Comparison of ENCODE assay signal across 19 mouse cellular contexts in the genomic region with DNA sequence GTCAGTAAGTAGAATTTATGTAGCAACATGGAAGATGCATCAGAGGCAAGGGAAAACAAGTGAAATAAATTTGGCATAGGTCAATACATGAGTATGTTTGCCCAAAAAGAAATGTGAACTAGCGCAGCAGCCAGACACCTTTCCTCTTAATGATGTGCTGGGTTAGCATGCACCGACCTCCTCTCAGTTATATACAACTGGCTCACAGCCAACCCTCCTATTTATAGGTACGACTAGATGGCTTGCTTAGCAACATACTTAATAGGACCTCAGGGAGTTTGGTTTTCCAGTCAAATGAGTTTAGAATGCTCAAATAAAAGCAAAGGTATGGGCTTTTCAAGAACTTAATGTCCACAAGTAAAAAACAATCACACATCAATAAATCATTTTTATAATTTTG.
DNase-seq lines count a peak whose midpoint lies in the region; ATAC-seq lines count a peak whose summit lies in the region.
"Had no signal": no experiment of that assay in that cellular context is flagged by ENCODE, and none has a peak within 500 bp of the region (broad histone marks: within the 10 kb centered on the region; RNA-seq: fewer than 3 reads in every experiment).

No protein-coding gene starts in this region.

- H3K27ac ChIP-seq in kidney, embryonic 15.5 days: no peak overlapping the region
- H3K27ac ChIP-seq in neural tube, embryonic 14.5 days (ENCODE audit: low read depth, low read length): no peak overlapping the region
- H3K27ac ChIP-seq: gastrocnemius, adult 2 months; liver, embryonic 13.5 days; neural tube, embryonic 13.5 days had no signal

- no peak overlapping the region for H3K4me2 ChIP-seq in kidney, embryonic 15.5 days
- H3K4me2 ChIP-seq in neural tube, embryonic 14.5 days (ENCODE audit: low read depth, low read length): no peak overlapping the region
- H3K4me2 ChIP-seq: liver, embryonic 13.5 days; neural tube, embryonic 13.5 days had no signal

- DNase-seq in embryo, embryonic 11 days: peak; percentile 20
- no peak for DNase-seq in embryo, embryonic 10.5 days (ENCODE audit: low spot score)
- DNase-seq in kidney, adult 9 months: peak; percentile 2
- DNase-seq in neural tube, embryonic 10.5 days (ENCODE audit: extremely low spot score, low spot score): no peak
- no peak for DNase-seq in layer of hippocampus, adult 11-12 months (ENCODE audit: low spot score)
- DNase-seq: adrenal gland, postnatal 25 days; cerebellum, adult 8-10 months; gastrocnemius, adult 2 months; heart, adult 11 months; layer of hippocampus, postnatal 36 days; liver, embryonic 13.5 days; lung, postnatal 10 days; right cerebral cortex, postnatal 25 days; thymus, postnatal 25 days had no signal

- no peak overlapping the region for H3K4me3 ChIP-seq in kidney, embryonic 15.5 days (replicated peaks)
- no peak overlapping the region for H3K4me3 ChIP-seq in neural tube, embryonic 14.5 days (ENCODE audit: low read depth, low read length)
- H3K4me3 ChIP-seq: gastrocnemius, adult 2 months; liver, embryonic 13.5 days; neural tube, embryonic 13.5 days had no signal

- ATAC-seq in kidney, embryonic 15.5 days (replicated peaks; ENCODE audit: low FRiP score): no peak
- peak; percentile 51; the same call in 1 of the 2 replicates for ATAC-seq in neural tube, embryonic 14.5 days (ENCODE audit: low read depth)
- ATAC-seq: forebrain, embryonic 16.5 days; intestine, postnatal 0 days had no signal

- no peaks in the 10 kb centered on the region for H3K36me3 ChIP-seq in kidney, embryonic 15.5 days
- no peaks in the 10 kb centered on the region for H3K36me3 ChIP-seq in neural tube, embryonic 14.5 days (ENCODE audit: control insufficient read depth, insufficient read depth, low read length)
- H3K36me3 ChIP-seq: liver, embryonic 13.5 days; neural tube, embryonic 13.5 days had no signal

- H3K9ac ChIP-seq in kidney, embryonic 15.5 days: no peak overlapping the region
- no peak overlapping the region for H3K9ac ChIP-seq in neural tube, embryonic 14.5 days (replicated peaks; ENCODE audit: low read depth, low read length)
- H3K9ac ChIP-seq: liver, embryonic 13.5 days; neural tube, embryonic 13.5 days had no signal

- H3K9me3 ChIP-seq in kidney, embryonic 15.5 days (replicated peaks): no peaks in the 10 kb centered on the region
- no peaks in the 10 kb centered on the region for H3K9me3 ChIP-seq in neural tube, embryonic 14.5 days (ENCODE audit: control insufficient read depth, low read length)
- H3K9me3 ChIP-seq: liver, embryonic 13.5 days; neural tube, embryonic 13.5 days had no signal

- 45% methylated on average over 3 of the region's 3 CpGs for WGBS in kidney, embryonic 15.5 days
- 27% methylated on average over 3 of the region's 3 CpGs for WGBS in neural tube, embryonic 14.5 days

- H3K4me1 ChIP-seq in kidney, embryonic 15.5 days: no peaks in the 10 kb centered on the region
- H3K4me1 ChIP-seq in neural tube, embryonic 14.5 days (ENCODE audit: control insufficient read depth, insufficient read depth, low read length): no peaks in the 10 kb centered on the region
- H3K4me1 ChIP-seq: liver, embryonic 13.5 days; neural tube, embryonic 13.5 days had no signal

- H3K27me3 ChIP-seq in kidney, embryonic 15.5 days: no peaks in the 10 kb centered on the region
- no peaks in the 10 kb centered on the region for H3K27me3 ChIP-seq in neural tube, embryonic 14.5 days (ENCODE audit: control insufficient read depth, insufficient read depth, low read length)
- H3K27me3 ChIP-seq: liver, embryonic 13.5 days; neural tube, embryonic 13.5 days had no signal

Comparison
In these comparisons a context has a peak if more than half of its experiments do, and no peak if none do; other contexts are left out.
1. DNase-seq: peak in embryo, embryonic 11 days (single experiment) and kidney, adult 9 months (single experiment); none in embryo, embryonic 10.5 days (single experiment), neural tube, embryonic 10.5 days (single experiment) and layer of hippocampus, adult 11-12 months (single experiment).